Mouse (Mus musculus) mouse trophoblast stem cell (cell line): ENCODE measurements at regions not wholly inside any gene's neighbourhood (a gene's known extent, or its start where the extent isn't known, plus 50 kb on each side); places are given as distances from the start of the nearest gene placed in this dataset.

Experiments used
- in situ Hi-C, 2 experiments: fragments of 300-500 bp; cut with MseI, MboI; formaldehyde crosslinking; loops; 2 replicates in 1 of 2; 3 replicates in 1 of 2; pipeline ENCODE4 v1.15.1; 2025

DNA sequence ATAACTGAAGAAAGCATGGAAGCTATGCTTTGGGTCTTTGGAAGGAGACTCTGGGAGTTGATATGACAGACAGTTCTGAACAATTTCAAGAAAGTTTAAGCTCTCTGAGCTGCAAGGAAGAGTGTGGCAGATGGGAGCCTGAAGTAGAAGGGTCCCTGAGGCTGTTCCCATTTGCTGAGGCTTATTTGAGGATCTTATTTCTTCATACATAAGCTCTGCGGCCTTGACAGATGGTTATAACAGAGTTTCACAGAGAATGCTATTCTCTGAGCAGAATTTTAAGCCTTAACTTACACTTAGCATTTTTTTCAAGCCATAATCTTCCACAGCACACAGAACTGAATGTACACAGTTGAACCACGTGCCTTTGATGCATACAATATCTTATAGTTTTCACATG is 278.7 kb downstream of the Plk2 start:
- in situ Hi-C loops = no loop called here

DNA sequence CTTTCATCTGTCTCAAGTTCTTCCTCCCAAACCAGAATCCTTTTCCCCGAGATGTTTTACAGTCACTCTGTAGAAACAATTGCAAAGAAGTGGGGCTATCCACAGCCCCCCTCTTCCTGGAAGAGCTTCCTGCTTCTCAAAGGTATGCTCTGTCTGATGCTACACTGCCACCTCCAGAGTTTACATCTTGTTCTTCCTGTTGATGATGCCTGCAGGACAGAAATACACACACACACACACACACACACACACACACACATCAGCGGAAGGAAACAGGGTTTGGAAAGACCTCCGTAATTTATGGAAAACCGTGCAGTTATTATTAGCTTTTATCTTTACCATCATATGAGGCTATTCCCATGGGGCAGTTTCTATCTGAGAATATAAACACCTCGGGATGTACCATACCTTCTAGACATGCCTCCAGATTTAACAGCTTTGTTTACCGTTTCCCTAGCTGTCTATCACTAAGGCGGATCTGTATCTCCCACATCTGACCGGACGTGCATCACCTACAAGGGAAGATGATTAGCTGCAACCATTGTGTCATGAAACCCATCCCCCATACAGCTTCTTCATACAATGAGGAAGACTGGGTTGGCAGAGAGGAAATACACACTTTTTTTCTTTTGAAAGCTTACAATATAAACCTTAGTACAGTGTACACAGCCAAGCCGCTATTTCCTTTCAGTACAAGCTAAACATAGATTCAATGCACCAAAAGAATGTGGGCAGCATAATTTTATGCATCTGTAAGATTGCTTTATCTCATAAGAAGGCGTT is 288.6 kb downstream of the Plk2 start:
- in situ Hi-C loops = no loop called here

DNA sequence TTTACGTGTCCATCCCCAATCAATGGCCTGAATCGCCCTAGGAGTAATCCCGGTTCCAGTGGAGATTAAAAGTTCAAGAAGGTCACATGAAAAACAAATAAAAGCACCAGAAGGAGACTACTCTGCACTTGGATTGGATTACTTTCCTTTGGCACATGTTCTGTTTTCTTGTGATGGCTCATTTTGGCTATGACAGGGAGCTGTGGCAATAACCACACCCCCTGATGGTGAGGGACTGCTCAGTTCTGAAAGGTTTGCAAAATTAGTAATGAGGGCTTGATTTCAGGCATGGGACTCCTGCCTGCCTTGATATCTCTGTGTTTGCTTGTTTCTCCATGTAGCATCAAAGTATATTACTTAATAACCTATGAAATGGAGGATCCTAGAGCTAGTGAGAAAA is 293.9 kb downstream of the Plk2 start:
- in situ Hi-C loops = no loop called here

DNA sequence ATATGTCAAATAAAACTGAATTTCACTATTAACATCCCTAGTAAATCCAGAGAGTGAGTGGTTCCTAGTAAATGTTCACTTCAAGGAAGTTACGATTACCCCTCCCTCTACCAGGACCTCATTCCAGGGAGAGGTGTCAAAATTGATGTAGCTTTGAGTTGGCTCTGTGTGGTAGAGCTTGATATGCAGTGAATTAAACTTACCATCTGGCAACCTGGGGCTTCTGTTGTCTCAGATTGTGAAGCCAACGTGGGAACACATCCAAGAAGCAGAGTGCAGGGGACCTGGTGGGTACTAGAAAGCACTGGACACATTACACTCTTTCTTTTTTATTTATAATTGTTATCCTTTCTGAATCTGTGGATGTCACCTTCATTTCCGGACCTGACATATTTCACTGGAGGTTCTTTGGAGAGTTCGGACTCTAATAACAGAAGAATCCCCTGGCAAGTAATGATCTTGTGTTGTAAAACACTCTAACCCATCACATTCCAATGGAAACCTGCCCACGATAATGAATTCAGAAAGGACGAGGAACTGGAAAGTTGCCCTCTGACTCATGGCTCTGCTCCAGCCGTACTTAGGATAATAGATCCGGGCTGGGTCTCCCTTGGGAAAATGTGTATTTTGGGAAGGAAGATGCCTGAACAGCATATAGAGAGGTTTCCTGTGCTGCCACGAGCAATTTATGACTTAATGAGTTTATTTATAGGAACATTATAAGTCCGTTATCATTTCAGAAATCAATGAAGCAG is 295.8 kb downstream of the Plk2 start:
- in situ Hi-C loops = no loop called here

DNA sequence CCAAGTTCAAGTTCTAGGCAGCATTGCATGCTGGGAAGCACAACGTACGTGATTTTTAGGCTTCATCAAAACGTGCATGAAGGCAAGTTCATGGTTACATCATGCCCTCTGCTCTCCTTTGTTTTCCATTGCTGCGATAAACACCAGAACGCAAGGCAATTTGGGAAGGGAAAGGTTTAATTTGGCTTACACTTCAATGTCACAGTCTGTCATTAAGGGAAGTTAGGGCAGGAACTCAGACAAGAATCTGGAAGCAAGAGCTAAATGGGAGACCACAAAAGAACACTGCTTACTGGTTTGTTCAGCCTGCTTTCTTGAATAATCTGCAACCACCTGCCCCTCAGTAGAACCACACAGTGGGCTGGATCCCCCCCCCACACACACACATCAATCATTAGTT is 297.9 kb downstream of the Plk2 start:
- in situ Hi-C loops = no loop called here

DNA sequence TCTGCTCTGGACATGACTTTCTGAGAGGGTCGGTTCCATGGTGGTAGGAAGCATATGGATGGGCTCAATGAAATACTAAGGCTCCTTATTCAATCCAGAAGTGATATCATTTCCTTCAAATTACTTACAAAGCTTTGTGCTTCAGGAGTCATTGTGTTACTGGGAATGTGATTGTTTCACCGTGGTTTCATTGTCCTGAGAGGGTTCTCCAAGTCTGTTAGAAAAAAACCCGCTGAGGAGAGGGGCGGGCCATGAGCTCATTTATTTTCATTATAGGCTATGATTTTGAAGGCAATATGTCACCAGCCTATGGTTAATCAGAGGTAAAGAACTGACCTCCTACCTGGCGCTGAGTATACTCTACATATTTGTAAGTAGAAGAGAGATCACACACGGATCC is 300.0 kb downstream of the Plk2 start:
- in situ Hi-C loops = no loop called here

DNA sequence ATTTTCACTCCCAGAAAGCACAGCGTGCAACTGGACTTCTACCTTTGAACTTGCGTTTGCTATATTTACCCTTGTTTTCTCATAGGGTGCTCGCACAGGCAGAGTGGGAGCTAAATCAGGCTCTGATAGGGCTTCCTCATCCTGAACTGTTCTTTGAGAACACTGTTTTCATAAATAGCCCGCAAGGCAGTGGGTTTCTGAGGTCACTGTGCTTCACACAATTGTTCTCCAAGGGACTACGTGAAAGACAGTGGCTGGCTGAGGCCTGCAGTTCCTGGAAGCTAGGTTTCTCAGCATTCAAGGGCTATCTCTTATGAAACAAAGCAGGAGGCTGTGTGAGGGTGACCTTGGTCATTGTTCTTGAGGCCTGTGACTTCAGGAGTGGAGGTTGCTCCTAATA is 301.7 kb downstream of the Plk2 start:
- in situ Hi-C loops = no loop called here

DNA sequence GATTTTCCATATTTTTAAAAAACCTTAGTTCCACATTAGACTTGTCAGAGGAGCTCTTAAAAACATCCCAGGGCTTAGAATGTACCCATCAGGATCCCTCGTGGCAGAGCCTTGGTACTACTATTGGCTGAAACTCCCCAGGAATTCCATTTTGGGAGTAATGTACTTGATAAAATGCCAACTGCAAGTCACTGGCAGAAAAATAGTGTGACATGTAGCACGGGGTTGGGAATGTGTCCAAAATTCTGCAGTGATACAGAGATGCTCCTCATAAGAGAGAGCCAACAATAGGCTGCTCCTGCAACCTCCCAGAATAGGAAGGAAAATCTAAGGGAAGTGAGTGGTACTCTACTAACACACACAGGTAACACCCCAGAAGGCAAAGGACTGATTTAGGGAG is 309.4 kb downstream of the Plk2 start:
- in situ Hi-C loops = no loop called here

DNA sequence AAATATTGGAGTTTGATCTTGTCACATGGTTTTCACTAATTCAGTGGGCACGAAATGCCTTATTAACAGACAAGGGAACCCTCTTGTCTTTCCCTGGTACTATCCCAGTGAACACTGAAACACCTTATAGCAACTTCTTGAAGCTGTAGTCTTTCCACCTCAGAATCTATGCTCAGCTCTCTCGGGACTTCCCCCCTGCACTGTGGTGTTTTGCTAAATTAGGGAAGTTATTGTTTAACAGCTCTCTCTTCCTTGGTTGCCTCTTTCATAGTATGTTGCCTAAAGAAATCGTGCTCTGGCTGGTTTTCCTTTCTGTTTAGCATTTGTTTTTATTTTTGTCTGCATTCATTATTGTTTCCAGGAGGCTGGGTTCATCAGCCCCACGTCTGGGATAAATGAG is 316.0 kb downstream of the Plk2 start:
- in situ Hi-C loops = no loop called here

DNA sequence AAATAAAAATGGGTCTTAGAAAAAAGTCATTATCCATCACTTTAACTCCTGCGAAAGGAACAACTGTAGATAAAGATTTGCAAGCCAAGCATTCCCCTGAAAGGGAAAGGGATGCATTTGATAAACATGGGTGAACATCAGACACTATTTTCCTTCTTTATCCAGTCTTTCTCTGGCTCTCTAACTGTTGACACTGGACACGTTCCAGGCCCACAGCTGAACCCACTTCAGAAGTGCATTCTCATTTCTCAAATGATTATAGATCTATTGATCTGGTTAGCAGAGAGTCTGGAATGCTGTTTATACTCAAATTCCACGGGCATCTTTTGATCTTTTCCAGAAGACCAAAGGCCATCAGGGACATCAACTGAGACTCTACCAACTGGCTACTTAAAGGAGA is 317.7 kb downstream of the Plk2 start:
- in situ Hi-C loops = no loop called here

DNA sequence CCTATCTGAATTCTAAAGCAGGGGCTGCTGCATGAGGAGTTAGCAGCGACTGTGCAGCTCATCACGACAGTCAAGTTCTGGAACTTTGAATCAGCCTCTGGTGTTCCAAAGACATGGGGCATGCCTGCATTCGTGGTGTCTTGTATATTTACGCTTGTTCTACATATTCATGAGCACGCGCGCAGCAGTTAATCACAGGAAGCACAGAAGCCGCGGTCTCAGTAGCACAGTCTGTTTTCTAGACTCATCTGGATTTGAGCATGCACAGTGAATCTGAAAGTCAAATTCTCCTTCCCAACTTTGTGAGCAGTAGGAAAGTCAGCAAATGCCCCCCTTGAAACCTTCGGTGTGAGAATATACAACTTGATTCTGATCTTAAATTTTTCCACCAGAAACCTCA is 327.3 kb downstream of the Plk2 start:
- in situ Hi-C loops = no loop called here

DNA sequence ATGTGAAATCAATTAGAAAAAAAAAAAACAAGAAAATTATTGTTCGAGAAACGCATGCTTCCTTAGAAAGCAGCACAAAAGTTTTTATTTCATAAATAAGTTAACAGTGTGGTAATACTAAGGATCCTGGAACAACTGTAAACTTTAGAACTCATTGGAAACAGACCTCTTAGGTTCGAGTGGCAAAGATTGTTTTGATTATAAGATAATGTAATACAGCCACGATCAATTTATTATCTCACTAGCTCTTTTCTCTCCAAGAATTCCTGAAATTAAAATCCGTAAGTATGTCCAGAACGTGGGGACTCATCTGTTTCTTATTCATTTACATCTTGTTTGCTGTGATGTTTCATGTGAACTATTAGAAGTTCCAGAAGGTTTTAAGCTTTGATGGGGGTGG is 327.9 kb downstream of the Plk2 start:
- in situ Hi-C loops = no loop called here

DNA sequence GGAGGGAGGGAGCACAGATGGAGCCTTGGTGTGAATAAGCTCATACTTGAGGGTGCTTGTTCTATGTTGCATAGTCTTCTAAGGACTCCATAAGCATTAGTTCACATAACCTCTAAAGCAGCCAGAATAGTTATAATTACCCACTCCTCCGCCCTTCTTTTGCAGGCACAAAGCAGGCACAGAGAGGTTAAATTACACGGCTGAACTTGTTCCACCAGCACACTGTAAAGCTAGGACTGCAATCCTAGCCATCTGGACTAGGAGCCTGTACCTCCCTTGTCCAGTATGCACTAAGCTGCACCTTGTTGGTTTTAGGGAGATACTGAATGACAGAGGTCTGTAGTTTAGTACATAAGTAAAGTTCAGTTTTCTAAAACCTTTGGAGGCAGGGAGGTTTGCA is 330.0 kb downstream of the Plk2 start:
- in situ Hi-C loops = loop anchor here in 1 of 2 experiments (25.0 kb wide), 1 partner anchor 338 kb away; the partner anchor contains the start of gene Plk2

DNA sequence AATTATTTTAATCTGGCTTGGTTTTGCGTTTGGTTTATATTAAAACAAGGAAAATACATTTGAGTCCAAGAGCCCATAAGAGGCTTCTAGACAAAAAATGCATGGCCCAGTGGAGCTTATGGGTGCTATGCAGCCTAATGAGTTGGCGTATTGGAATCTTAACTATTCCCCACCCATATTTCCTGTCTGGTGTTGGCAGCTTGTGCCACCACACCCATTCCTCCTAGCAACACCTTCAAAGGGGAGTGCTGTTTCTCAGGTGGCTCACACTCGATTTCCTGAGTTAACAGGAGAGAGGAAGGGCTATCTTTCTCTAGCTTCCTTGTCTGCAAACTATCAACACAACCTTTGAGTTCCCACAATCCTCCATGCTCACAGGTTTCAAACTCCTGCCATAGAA is 331.0 kb downstream of the Plk2 start:
- in situ Hi-C loops = loop anchor here in 1 of 2 experiments (25.0 kb wide), 1 partner anchor 339 kb away; the partner anchor contains the start of gene Plk2

DNA sequence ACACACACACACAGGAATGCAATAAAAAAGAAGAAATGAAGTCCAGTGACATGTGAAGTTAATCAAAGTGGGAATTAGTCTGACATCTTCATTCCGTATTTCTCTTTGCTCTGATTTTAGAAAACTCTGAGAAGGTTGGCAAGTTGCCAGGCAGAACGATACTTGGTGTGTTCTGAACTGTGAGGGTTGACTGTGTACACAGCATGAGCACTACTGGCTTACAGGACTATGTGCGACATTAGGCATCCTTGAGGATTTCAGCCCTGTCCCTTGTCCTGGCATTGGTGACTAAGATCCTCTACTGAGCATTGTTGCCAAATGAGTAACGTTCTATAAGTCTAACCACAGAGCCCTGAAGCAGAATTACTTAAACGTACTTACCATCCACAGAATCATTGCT is 340.7 kb downstream of the Plk2 start:
- in situ Hi-C loops = loop anchor here in 1 of 2 experiments (25.0 kb wide), 1 partner anchor 348 kb away; the partner anchor contains the start of gene Plk2

DNA sequence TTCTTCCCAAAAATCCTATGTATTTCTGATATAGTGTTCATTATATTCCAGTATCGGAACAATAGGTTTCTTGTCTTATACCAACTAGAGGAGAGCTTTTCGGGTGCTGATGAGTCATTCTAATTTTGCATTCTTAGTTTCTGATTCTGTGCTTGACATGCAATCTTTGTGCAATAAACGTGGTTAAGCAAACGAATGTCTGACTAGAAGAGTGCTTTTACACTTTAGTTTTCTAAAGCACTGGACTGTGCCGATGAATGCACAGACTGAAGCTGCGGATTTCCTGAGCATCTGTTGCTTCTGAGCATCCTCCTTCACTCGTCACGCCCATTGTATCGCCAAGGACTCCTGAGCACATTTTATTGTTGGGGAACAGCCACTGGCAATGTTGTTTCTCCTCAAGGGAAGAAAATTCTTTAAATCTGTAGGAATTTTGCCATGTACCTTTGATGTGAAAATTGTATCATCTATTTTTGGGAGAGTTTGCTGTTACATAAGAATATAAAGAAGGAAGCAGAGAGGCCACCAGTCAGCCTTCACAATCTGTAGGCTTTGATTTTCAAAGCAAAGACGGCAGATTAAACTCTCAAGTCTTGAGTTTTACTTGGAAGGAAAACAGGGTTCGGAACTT is 346.8 kb downstream of the Plk2 start:
- in situ Hi-C loops = loop anchor here in 1 of 2 experiments (25.0 kb wide), 1 partner anchor 354 kb away; the partner anchor contains the start of gene Plk2

DNA sequence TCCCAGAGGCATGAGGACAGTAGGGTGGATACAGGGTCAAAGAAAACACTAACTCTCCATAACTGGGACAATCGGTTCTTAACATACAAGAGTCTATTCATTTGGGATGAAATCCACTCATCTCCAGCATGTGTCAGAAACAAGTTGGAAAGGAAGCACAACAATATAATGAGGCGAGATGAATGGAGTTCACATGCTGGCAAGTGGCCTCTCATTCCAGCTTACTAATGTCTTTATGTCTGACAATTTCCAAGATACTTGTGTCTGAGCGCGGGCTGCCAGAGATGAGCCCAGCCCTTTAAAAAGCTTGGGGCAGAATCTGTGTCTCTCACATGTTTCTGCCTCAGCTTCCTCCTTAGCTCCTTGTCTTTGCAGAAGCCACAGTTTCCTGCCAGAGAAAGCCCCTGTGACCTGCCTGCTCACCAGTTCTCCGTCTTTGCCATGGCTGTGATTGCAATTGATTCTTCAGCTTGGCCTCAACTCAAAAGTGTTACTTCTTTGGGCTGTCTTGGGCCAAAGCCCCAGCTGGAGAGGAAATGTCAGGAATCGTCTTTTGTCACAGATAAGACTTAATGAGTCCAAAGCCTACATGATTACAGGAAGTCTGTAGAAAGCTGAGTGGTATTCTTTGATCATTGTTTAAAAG is 352.5 kb downstream of the Plk2 start:
- in situ Hi-C loops = loop anchor here in 1 of 2 experiments (25.0 kb wide), 1 partner anchor 360 kb away; the partner anchor contains the start of gene Plk2

DNA sequence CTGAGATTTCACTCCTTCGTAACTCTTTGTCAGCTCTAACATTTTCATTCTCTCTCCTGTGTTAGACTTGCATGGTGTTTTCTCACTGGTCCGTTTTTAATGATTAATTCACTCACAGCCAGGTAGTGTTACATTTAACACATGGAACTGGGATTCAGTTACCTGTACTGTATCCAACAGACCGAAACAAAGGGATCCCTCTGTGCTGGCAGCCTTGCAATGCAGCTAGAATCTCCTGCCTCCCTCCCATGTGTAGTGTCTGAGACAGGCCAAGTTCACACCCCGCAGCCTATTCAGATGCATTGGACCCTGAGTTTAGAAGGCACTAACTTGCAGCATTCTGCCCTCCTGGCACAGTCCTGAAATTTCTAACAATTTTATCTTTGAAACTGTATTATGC is 357.9 kb downstream of the Plk2 start:
- in situ Hi-C loops = no loop called here

DNA sequence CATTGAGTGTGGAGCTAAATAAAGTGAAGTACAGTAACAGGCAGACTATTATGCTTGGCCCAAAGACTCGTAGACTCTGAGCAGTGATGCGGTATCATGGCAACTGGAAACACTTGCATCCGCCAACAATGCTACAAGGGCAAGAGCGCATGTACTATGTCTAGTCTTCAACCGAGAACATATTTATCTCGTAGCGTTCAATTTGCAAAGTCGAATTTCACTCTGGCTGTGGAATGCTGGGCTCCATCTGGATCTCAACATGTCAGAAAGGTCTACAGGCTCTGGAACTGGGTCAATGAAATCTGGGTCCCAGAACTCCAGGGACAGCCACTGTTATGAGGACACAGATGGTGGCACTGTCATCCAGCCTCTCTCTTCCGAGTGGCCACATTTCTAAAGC is 359.7 kb downstream of the Plk2 start:
- in situ Hi-C loops = no loop called here

DNA sequence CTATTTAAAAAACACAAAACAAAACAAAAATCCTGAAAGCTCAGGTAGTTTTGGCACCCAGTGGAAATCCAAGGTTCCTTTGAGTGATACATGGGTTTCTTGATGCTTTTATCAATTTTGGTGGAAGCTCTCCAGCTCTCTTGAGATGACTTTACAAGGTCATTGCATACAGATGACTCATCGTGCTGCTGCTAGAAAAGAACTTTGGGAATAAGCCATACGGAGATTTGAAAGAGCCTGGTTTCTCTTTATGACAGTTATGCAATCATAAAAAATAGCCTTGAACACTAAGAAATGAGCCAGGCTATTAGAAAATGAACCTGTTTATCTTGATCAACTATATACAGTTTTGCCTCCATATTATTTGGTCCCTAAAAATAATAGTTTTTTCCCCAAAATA is 362.0 kb downstream of the Plk2 start:
- in situ Hi-C loops = no loop called here

DNA sequence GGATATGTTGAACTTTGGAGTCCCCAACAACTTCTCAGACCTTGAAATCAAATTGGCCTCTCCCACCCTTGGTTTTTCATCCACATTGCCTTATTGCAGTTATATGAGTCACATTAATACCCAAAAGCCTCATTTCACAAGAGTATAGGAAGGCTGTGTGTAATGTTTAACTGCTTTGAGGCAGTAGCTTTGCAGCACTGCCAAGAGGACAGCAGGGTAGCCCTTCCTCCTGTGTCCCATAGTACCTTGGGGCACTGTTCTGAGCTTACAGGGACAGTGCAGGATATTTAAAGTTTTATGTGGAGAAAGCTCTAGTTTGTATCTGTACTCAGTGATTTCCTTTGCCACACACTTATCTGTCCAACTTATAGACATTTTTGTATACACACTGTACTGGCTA is 374.4 kb downstream of the Plk2 start:
- in situ Hi-C loops = no loop called here

DNA sequence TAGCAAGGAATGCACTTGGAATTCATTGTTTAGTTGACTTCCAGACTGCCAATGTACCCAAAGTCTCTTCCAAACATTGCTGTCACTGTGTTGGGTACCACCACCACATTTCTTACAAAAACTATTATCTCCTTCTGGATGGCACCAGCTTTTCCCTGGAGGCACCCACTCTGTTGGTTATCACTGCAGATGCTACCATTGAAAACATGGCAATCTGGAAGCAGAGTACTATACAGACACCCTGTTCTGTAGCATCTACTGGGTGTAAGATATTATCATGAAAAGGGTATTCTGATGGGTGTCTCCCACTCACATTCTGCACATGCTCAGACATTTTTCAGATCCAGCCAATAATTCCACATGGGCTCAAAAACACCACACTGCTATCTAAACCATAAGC is 380.4 kb downstream of the Plk2 start:
- in situ Hi-C loops = no loop called here
